Mouse (Mus musculus) CH12.LX (cell line): ENCODE measurements at regions not wholly inside any gene's neighbourhood (a gene's known extent, or its start where the extent isn't known, plus 50 kb on each side); places are given as distances from the start of the nearest gene placed in this dataset.

Experiments
- DNase-seq: peaks from one replicate; pipeline ENCODE4 v3.0.0-alpha.2; 2013; ENCODE audit errors: extremely low read depth
- H3K27ac ChIP-seq: 2 replicates; pipeline ENCODE4 v1.5.1; 2012; ENCODE audit warnings: low read depth, mild to moderate bottlenecking, control low read depth, moderate library complexity; ENCODE audit not compliant: insufficient read depth
- H3K27me3 ChIP-seq: replicated peaks from 2 replicates; pipeline ENCODE3; 2012; ENCODE audit warnings: inconsistent platforms
- H3K36me3 ChIP-seq, 2 experiments: replicated peaks in 1 of 2; 2 replicates each; pipeline versions ENCODE3 to v1.6.1; 2012; ENCODE audit warnings: inconsistent platforms in 1 of 2, low read length in 1 of 2, mild to moderate bottlenecking in 1 of 2, mixed read lengths in 1 of 2, moderate library complexity in 1 of 2; ENCODE audit not compliant: control insufficient read depth in 1 of 2, insufficient read depth in 1 of 2
- H3K4me1 ChIP-seq, 2 experiments: 2 replicates each; pipeline ENCODE4 v1.6.1; 2012; ENCODE audit warnings: inconsistent platforms in 1 of 2, moderate library complexity in 1 of 2; ENCODE audit not compliant: insufficient read depth in 2 of 2, control insufficient read depth in 1 of 2
- H3K4me2 ChIP-seq: 2 replicates; pipeline ENCODE4 v1.6.1; 2012; ENCODE audit warnings: low read depth, mild to moderate bottlenecking, control low read depth; ENCODE audit not compliant: poor library complexity, insufficient read depth, severe bottlenecking
- H3K4me3 ChIP-seq, 3 experiments: fragments of 150-350 bp in 1 of 3; sonication (generic) in 1 of 3; replicated peaks in 1 of 3; 2 replicates each; pipeline versions ENCODE3 to v1.5.1; 2011 to 2012; ENCODE audit warnings: low read depth in 2 of 3, low read length in 2 of 3, mild to moderate bottlenecking in 2 of 3, moderate library complexity in 2 of 3, control low read depth in 1 of 3, improper control_type of control experiment in 1 of 3, inconsistent platforms in 1 of 3, mixed read lengths in 1 of 3; ENCODE audit not compliant: poor library complexity in 1 of 3
- H3K79me2 ChIP-seq: replicated peaks from 2 replicates; pipeline ENCODE4 v1.6.1; 2012; ENCODE audit warnings: mild to moderate bottlenecking, moderate library complexity; ENCODE audit not compliant: control insufficient read depth, poor library complexity, insufficient read depth, severe bottlenecking; ENCODE audit errors: extremely low read depth
- H3K9ac ChIP-seq: 2 replicates; pipeline ENCODE4 v1.6.1; 2012; ENCODE audit warnings: low read depth, mild to moderate bottlenecking, control low read depth, moderate library complexity; ENCODE audit not compliant: insufficient read depth
- H3K9me3 ChIP-seq: replicated peaks from 2 replicates; pipeline ENCODE3; 2012; ENCODE audit warnings: low read length, inconsistent platforms, mixed read lengths
- CHD2 ChIP-seq: IDR thresholded peaks from 2 replicates; pipeline ENCODE4 v1.6.1; 2011; ENCODE audit warnings: low read length, improper control_type of control experiment
- CTCF ChIP-seq, 2 experiments: IDR thresholded peaks in 1 of 2; conservative IDR thresholded peaks in 1 of 2; 2 replicates each; pipeline ENCODE4 v1.5.1; 2011 to 2012; ENCODE audit warnings: low read depth in 2 of 2, low read length in 2 of 2, improper control_type of control experiment in 1 of 2, inconsistent platforms in 1 of 2, mild to moderate bottlenecking in 1 of 2, moderate library complexity in 1 of 2
- E2F4 ChIP-seq: IDR thresholded peaks from 2 replicates; pipeline ENCODE4 v1.6.1; 2011; ENCODE audit warnings: low read depth, low read length, improper control_type of control experiment; ENCODE audit not compliant: insufficient replicate concordance
- ELF1 ChIP-seq: IDR thresholded peaks from 2 replicates; pipeline ENCODE4 v1.6.1; 2014; ENCODE audit warnings: low read depth, mild to moderate bottlenecking, inconsistent platforms, low read length, improper control_type of control experiment
- EP300 ChIP-seq: IDR thresholded peaks from 2 replicates; pipeline ENCODE4 v1.6.1; 2011; ENCODE audit warnings: low read length, improper control_type of control experiment
- GABPA ChIP-seq: IDR thresholded peaks from 2 replicates; pipeline ENCODE4 v1.6.1; 2012; ENCODE audit warnings: low read depth, low read length, improper control_type of control experiment, inconsistent platforms; ENCODE audit not compliant: insufficient replicate concordance
- HCFC1 ChIP-seq: IDR thresholded peaks from 2 replicates; pipeline ENCODE4 v1.6.1; 2012; ENCODE audit warnings: low read depth, mild to moderate bottlenecking, inconsistent platforms, low read length, improper control_type of control experiment
- IRF4 ChIP-seq: IDR thresholded peaks from 2 replicates; pipeline ENCODE4 v1.6.1; 2014; ENCODE audit warnings: low read depth, mild to moderate bottlenecking, inconsistent platforms, low read length, improper control_type of control experiment
- JUND ChIP-seq: conservative IDR thresholded peaks from 2 replicates; pipeline ENCODE4 v1.6.1; 2011; ENCODE audit warnings: low read depth, low read length, improper control_type of control experiment
- KAT2A ChIP-seq: IDR thresholded peaks from 2 replicates; pipeline ENCODE4 v1.6.1; 2012; ENCODE audit warnings: low read length, improper control_type of control experiment, inconsistent platforms; ENCODE audit not compliant: insufficient replicate concordance
- MXI1 ChIP-seq: IDR thresholded peaks from 2 replicates; pipeline ENCODE4 v1.6.1; 2011; ENCODE audit warnings: mild to moderate bottlenecking, low read depth, low read length, improper control_type of control experiment
- MYC ChIP-seq: IDR thresholded peaks from 2 replicates; pipeline ENCODE4 v1.6.1; 2011; ENCODE audit warnings: low read depth, mild to moderate bottlenecking, improper control_type of control experiment, low read length
- NELFE ChIP-seq: IDR thresholded peaks from 2 replicates; pipeline ENCODE4 v1.6.1; 2011; ENCODE audit warnings: low read depth, low read length, improper control_type of control experiment
- NRF1 ChIP-seq: IDR thresholded peaks from 2 replicates; pipeline ENCODE4 v1.6.1; 2014; ENCODE audit warnings: low read depth, mild to moderate bottlenecking, inconsistent platforms, low read length, improper control_type of control experiment, moderate library complexity
- PAX5 ChIP-seq: IDR thresholded peaks from 2 replicates; pipeline ENCODE4 v1.6.1; 2012; ENCODE audit warnings: low read length, inconsistent platforms, mixed read lengths
- POLR2A ChIP-seq: IDR thresholded peaks from 2 replicates; pipeline ENCODE4 v1.6.1; 2011; ENCODE audit warnings: low read depth, mild to moderate bottlenecking, improper control_type of control experiment, low read length
- RCOR1 ChIP-seq: conservative IDR thresholded peaks from 2 replicates; pipeline ENCODE4 v1.6.1; 2012; ENCODE audit warnings: low read depth, mild to moderate bottlenecking, inconsistent platforms, low read length, improper control_type of control experiment
- SMC3 ChIP-seq: IDR thresholded peaks from 2 replicates; pipeline ENCODE4 v1.6.1; 2011; ENCODE audit warnings: low read depth, low read length, improper control_type of control experiment
- TBP ChIP-seq: conservative IDR thresholded peaks from 2 replicates; pipeline ENCODE4 v1.6.1; 2011; ENCODE audit warnings: low read depth, low read length, improper control_type of control experiment
- TCF12 ChIP-seq: IDR thresholded peaks from 2 replicates; pipeline ENCODE4 v1.6.1; 2014; ENCODE audit warnings: low read depth, mild to moderate bottlenecking, inconsistent platforms, low read length, improper control_type of control experiment
- UBTF ChIP-seq: IDR thresholded peaks from 2 replicates; pipeline ENCODE4 v1.6.1; 2012; ENCODE audit warnings: low read depth, mild to moderate bottlenecking, inconsistent platforms, low read length, improper control_type of control experiment, moderate library complexity
- USF1 ChIP-seq: IDR thresholded peaks from 2 replicates; pipeline ENCODE4 v1.6.1; 2014; ENCODE audit warnings: low read depth, mild to moderate bottlenecking, inconsistent platforms, low read length, improper control_type of control experiment
- USF2 ChIP-seq: conservative IDR thresholded peaks from 2 replicates; pipeline ENCODE4 v1.6.1; 2011; ENCODE audit warnings: low read depth, low read length, improper control_type of control experiment
- ZKSCAN1 ChIP-seq: IDR thresholded peaks from 2 replicates; pipeline ENCODE4 v1.6.1; 2012; ENCODE audit warnings: low read depth, inconsistent platforms, low read length, improper control_type of control experiment, borderline replicate concordance
- ZMIZ1 ChIP-seq: IDR thresholded peaks from 2 replicates; pipeline ENCODE4 v1.6.1; 2012; ENCODE audit warnings: low read depth, mild to moderate bottlenecking, inconsistent platforms, low read length, improper control_type of control experiment
- dilution Hi-C: fragments of 300-500 bp; cut with MboI; formaldehyde crosslinking; loops from 2 replicates; pipeline ENCODE4 v1.14.3; 2020; ENCODE audit warnings: low sequenced_read_pairs; ENCODE audit not compliant: extremely low pct_unique_long_range_greater_than_20kb, extremely low pct_ligation_motif_present
- in situ Hi-C: fragments of 300-500 bp; cut with MboI; formaldehyde crosslinking; loops from 3 replicates; pipeline ENCODE4 v1.14.3; 2019; ENCODE audit warnings: low sequenced_read_pairs, low pct_ligation_motif_present, low pct_unique_long_range_greater_than_20kb, mixed read lengths

GRCm38 (mm10) chr10:84229224-84229921 lies 211.0 kb downstream of the Nuak1 start:
- no peaks in the 10 kb centered on the region for H3K79me2 ChIP-seq
- in situ Hi-C loops = no loop called here
- H3K4me2 ChIP-seq = no peak overlapping the region
- no peak overlapping the region for H3K27ac ChIP-seq
- no peak overlapping the region for H3K4me3 ChIP-seq
- no peak for DNase-seq
- TF ChIP-seq JUND (no peak), RCOR1 (no peak), ZMIZ1 (no peak), TBP (no peak), HCFC1 (no peak), USF1 (no peak)
- H3K9me3 ChIP-seq = peaks cover 2% of the 10 kb centered on the region
- dilution Hi-C loops = no loop called here
- no peaks in the 10 kb centered on the region for H3K27me3 ChIP-seq
- peaks cover 4 to 10% of the 10 kb centered on the region in 2 experiments; a peak in 3 of 4 replicates for H3K4me1 ChIP-seq
- no peak overlapping the region for H3K9ac ChIP-seq
- no peaks in the 10 kb centered on the region for H3K36me3 ChIP-seq

- dilution Hi-C loops = no loop called here
- H3K4me3 ChIP-seq = no peak overlapping the region
- H3K9me3 ChIP-seq = peaks cover 2% of the 10 kb centered on the region
- H3K9ac ChIP-seq = no peak overlapping the region
- H3K4me1 ChIP-seq = peaks cover 4 to 10% of the 10 kb centered on the region in 2 experiments; a peak in 3 of 4 replicates
- TF ChIP-seq TCF12 (no peak), NRF1 (no peak), POLR2A (no peak), ELF1 (no peak), UBTF (no peak), MYC (no peak), USF2 (no peak)
- DNase-seq = no peak
- no peak overlapping the region for H3K27ac ChIP-seq
- peak overlapping the region; percentile 43; the same call in 1 of the 2 replicates for H3K4me2 ChIP-seq
- H3K27me3 ChIP-seq = no peaks in the 10 kb centered on the region
- in situ Hi-C loops = no loop called here
- H3K79me2 ChIP-seq = no peaks in the 10 kb centered on the region
- H3K36me3 ChIP-seq = no peaks in the 10 kb centered on the region
Measured at GRCm38 (mm10) chr10:84230011-84230781, 210.2 kb downstream of the Nuak1 start.

DNA sequence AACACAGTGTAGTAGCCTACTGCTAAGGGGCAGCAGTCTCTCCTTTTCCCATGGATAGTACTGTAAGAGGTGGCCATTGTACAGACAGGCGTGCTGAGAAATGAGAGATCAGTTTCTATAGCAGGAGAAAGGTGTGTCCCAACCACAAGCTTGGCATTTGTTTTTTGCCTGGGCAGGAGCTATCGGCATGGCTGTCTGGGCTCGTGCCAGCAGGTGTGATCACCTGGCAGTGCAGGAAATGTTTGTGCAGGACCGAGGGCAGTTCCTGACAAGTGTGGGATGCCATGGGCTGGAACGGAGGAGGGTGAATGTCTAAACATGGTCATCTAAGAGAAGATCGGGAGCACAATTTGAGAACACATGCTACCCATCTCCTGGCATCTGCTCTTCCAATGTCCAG lies 205.4 kb downstream of the Nuak1 start:
- Histone ChIP-seq H3K9me3 (peaks cover 2% of the 10 kb centered on the region), H3K27me3 (no peaks in the 10 kb centered on the region), H3K4me1 (peaks cover 1 to 19% of the 10 kb centered on the region in 2 experiments; a peak in 3 of 4 replicates), H3K79me2 (no peaks in the 10 kb centered on the region), H3K4me2 (no peak overlapping the region), H3K36me3 (no peaks in the 10 kb centered on the region), H3K9ac (no peak overlapping the region), H3K27ac (no peak overlapping the region), H3K4me3 (no peak overlapping the region)
- in situ Hi-C loops = no loop called here
- dilution Hi-C loops = no loop called here
- no peak for DNase-seq
- no peak for TF ChIP-seq GABPA
- TF ChIP-seq CTCF (conservative IDR thresholded peaks at IDR 0.05 in 1 of 2, IDR thresholded peaks at IDR 0.05 in 1 of 2; ENCODE audit: low read depth in 2 of 2, low read length in 2 of 2) = no peak
- no peak for TF ChIP-seq PAX5
- TF ChIP-seq IRF4 = no peak
- no peak for TF ChIP-seq E2F4
- no peak for TF ChIP-seq JUND
- TF ChIP-seq NELFE = no peak
- TF ChIP-seq TBP = no peak
- TF ChIP-seq EP300 = no peak
- no peak for TF ChIP-seq ZKSCAN1
- TF ChIP-seq ZMIZ1 = no peak
- TF ChIP-seq HCFC1 = no peak
- no peak for TF ChIP-seq CHD2
- TF ChIP-seq NRF1 = no peak
- no peak for TF ChIP-seq MXI1
- TF ChIP-seq KAT2A = no peak
- TF ChIP-seq SMC3 = no peak
- TF ChIP-seq ELF1 = no peak
